Mouse (Mus musculus) left cerebral cortex, postnatal 4 days (tissue): Measurements from ENCODE around the gene Sgcd. TPM values are rescaled to one million over a fixed set of nuclear protein-coding genes. Genes with fewer than 3 reads are reported as not detected.

Experiments
- DNase-seq: peaks from one replicate; pipeline ENCODE4 v3.0.0-alpha.2; 2022
- intact Hi-C: fragments of 180-260 bp; cut with DNase I; formaldehyde crosslinking; loops from one replicate; pipeline ENCODE4 v1.15.1; 2025
- total RNA-seq, 2 experiments: library from RNA; stranded (reverse); gene quantifications; 2 replicates each; pipeline ENCODE4 v1.2.3; 2021

The Sgcd gene
- total RNA-seq, 2 experiments from 2014 or later = 17.7 to 20.8 TPM

DNA sequence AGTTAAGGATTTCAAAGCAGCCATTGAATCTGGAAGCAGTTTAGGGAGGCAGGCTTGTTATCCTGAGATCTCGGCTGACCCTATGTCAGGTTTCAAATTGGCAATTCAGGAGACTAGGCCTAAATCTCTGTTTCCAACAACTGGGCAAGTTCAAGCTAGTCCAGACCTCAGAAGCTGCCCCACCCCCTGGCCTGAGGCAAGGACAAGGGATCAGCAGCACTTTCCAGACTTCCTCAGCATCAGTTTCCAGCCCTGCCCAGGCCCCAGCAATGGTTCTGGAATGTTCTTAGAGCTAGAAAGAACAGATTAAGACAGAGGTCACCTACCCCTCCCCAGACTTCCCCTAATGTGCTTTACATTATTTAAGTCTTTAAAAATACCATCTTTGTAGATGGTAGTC, 1142.1 kb downstream of the Sgcd start:
- DNase-seq = no peak
- intact Hi-C loops = loop anchor here (10.0 kb wide), 2 partner anchors 1738 to 1928 kb away; no protein-coding TSS in a partner anchor
